8 mouse cellular contexts compared by ENCODE assay signal in the genomic region with DNA sequence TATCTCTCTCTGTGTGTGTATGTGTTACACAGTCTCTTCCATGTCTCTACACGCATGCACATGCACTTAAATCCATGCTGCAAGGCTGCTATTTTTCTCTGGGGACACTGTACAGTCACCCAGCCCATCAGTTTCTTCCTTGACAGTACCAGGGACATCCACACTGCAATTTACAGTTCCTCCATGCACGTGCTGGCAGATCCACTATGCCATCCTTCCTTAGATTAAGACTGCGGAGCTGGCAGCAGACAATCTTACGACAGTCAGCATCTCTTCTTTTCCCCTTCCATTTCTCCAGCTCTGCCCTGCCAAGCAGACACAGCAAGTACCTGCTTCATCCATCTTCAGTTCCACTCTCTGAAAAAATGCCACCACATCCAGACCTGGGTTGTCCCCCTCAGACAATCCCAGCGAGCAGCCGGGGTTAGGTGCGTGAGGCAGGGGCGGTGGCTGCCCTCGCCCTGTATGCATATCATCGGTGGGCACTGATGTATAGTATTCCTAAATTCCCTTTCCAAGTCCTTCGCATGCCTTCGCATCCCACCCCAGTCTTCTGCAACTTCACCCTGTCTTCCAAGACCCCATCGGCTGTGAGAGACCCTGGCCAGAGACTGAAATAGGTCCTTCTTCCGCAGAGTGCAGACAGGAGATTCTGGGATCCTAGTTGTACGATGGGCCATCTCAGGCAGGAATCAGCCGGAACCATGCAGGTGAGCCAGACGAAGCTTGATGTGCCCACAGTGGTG.
A peak's percentile ranks its signal among the peaks of the same experiment; 100 is the strongest.
DNase-seq lines count a peak whose midpoint lies in the region; ATAC-seq lines count a peak whose summit lies in the region.

No protein-coding gene starts in this region.

- H3K36me3 ChIP-seq in kidney, embryonic 14.5 days (ENCODE audit: control insufficient read depth, insufficient read depth, low read length): no peaks in the 10 kb centered on the region
- H3K36me3 ChIP-seq in heart, embryonic 15.5 days: no peaks in the 10 kb centered on the region

- peaks cover 44% of the 10 kb centered on the region for H3K4me1 ChIP-seq in kidney, embryonic 14.5 days (ENCODE audit: control insufficient read depth, insufficient read depth, low read length)
- peaks cover 55% of the 10 kb centered on the region for H3K4me1 ChIP-seq in heart, embryonic 15.5 days (replicated peaks)

- intact Hi-C loops in left cerebral cortex, postnatal 10 days (cut with DNase I): loop anchor here (1.0 to 5.0 kb wide), 2 partner anchors 531 to 1418 kb away; no protein-coding TSS in a partner anchor

- no peak overlapping the region for H3K4me3 ChIP-seq in kidney, embryonic 14.5 days (ENCODE audit: low read length)
- H3K4me3 ChIP-seq in heart, embryonic 15.5 days: peak overlapping the region; percentile 40; the same call in 1 of the 2 replicates

- H3K9me3 ChIP-seq in kidney, embryonic 14.5 days (ENCODE audit: control insufficient read depth, low read length): no peaks in the 10 kb centered on the region
- no peaks in the 10 kb centered on the region for H3K9me3 ChIP-seq in heart, embryonic 15.5 days (replicated peaks)

- no peak overlapping the region for H3K9ac ChIP-seq in kidney, embryonic 14.5 days (ENCODE audit: low read depth, low read length)
- peak overlapping the region; percentile 11; the same call in 1 of the 2 replicates for H3K9ac ChIP-seq in heart, embryonic 15.5 days

- no peak for DNase-seq in kidney, adult 18-20 months
- peak; percentile 32 to 47 for DNase-seq in cerebellum, postnatal 14 days
- peak; percentile 27 to 37 for DNase-seq in left cerebral cortex, postnatal 10 days (ENCODE audit: extremely low spot score in 1 of 2, low spot score in 2 of 2)
- DNase-seq in right cerebral cortex, postnatal 10 days (ENCODE audit: low spot score in 2 of 2): peak; percentile 39 to 53
- DNase-seq in adipocyte (ENCODE audit: low spot score): no peak

- WGBS in kidney, embryonic 14.5 days: 89% methylated on average over 17 of the region's 17 CpGs
- 81% methylated on average over 17 of the region's 17 CpGs for WGBS in heart, embryonic 15.5 days

- no peaks in the 10 kb centered on the region for H3K27me3 ChIP-seq in kidney, embryonic 14.5 days (ENCODE audit: control insufficient read depth, insufficient read depth, low read length)
- H3K27me3 ChIP-seq in heart, embryonic 15.5 days: no peaks in the 10 kb centered on the region

- peak overlapping the region; percentile 21; the same call in 1 of the 2 replicates for H3K4me2 ChIP-seq in kidney, embryonic 14.5 days (replicated peaks; ENCODE audit: low read depth, low read length)
- H3K4me2 ChIP-seq in heart, embryonic 15.5 days: peak overlapping the region; percentile 70

- no peak for ATAC-seq in kidney, embryonic 14.5 days (ENCODE audit: low FRiP score, low TSS enrichment)
- ATAC-seq in heart, embryonic 15.5 days (replicated peaks; ENCODE audit: insufficient number of reproducible peaks, insufficient read depth, low FRiP score, low read depth): no peak
- ATAC-seq in erythroblast, adult 5-6 weeks (replicated peaks; ENCODE audit: low FRiP score, poor library complexity, severe bottlenecking): no peak

- H3K27ac ChIP-seq in kidney, embryonic 14.5 days (ENCODE audit: low read depth, low read length): peak overlapping the region; percentile 93
- peak overlapping the region; percentile 96 for H3K27ac ChIP-seq in heart, embryonic 15.5 days

Comparison
In these comparisons a context has a peak if more than half of its experiments do, and no peak if none do; other contexts are left out.
1. DNase-seq: peak in cerebellum, postnatal 14 days (2 of 2), left cerebral cortex, postnatal 10 days (2 of 2) and right cerebral cortex, postnatal 10 days (2 of 2); none in kidney, adult 18-20 months (single experiment) and adipocyte (single experiment).